Mouse (Mus musculus): ENCODE data around the gene Aloxe3.

DNA sequence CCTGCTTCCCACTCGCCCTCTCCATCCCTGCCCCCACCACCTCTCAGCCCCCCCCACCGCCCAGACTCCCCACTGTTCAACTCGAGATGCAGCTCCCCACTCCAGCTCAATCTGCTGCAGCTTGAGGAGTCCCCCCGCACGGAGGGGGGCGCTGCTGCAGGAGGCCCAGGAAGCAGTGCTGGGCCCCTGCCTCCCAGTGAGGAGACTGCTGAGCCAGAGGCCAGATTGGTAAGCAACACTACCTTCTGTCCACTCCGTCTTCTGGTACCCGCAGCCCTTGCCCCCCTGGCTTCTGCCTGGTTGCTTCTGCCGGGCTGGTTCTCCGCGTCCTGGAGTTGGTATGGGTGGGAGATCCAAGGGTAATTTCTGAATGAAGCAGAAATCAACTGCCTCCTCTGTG lies 18.9 kb upstream of the Aloxe3 start:
- TF ChIP-seq CTCF (IDR thresholded peaks at IDR 0.05; ENCODE audit: borderline replicate concordance, insufficient read depth, low read depth, low read length) (no peak), POLR2A (IDR thresholded peaks at IDR 0.05; ENCODE audit: borderline replicate concordance, insufficient read depth, low read length) (no peak)

Measured in cerebellum, adult 2 months (tissue).